Mouse (Mus musculus) embryonic facial prominence, embryonic 10.5 days (tissue): ENCODE data around the gene R3hdm2. TPM values are rescaled to one million over a fixed set of nuclear protein-coding genes. Genes with fewer than 3 reads are reported as not detected.

Source experiments
- DNase-seq: peaks from one replicate; pipeline ENCODE4 v3.0.0-alpha.2; 2017; ENCODE audit warnings: low spot score
- H3K27ac ChIP-seq: fragments of 300-500 bp; sonication (generic); replicated peaks from 2 replicates; pipeline ENCODE4 v1.5.1; 2016; ENCODE audit warnings: mild to moderate bottlenecking
- H3K27me3 ChIP-seq: fragments of 300-500 bp; sonication (generic); replicated peaks from 2 replicates; pipeline ENCODE4 v1.6.1; 2016; ENCODE audit warnings: low read depth, mild to moderate bottlenecking; ENCODE audit not compliant: poor library complexity, severe bottlenecking
- H3K36me3 ChIP-seq: fragments of 300-500 bp; sonication (generic); replicated peaks from 2 replicates; pipeline ENCODE4 v1.6.1; 2016; ENCODE audit warnings: mild to moderate bottlenecking, moderate library complexity
- H3K4me1 ChIP-seq: fragments of 300-500 bp; sonication (generic); 2 replicates; pipeline ENCODE4 v1.6.1; 2016
- H3K4me3 ChIP-seq: fragments of 300-500 bp; sonication (generic); 2 replicates; pipeline ENCODE4 v1.5.1; 2016; ENCODE audit warnings: mild to moderate bottlenecking, moderate library complexity
- H3K9me3 ChIP-seq: fragments of 300-500 bp; sonication (generic); 2 replicates; pipeline ENCODE4 v1.6.1; 2016; ENCODE audit warnings: mild to moderate bottlenecking
- WGBS: fragments of 180-500 bp; shearing (Covaris S2); methylation state at CpG from one replicate; pipeline ENCODE4 v1.1.7; 2016; 5-methylcytosine and 5-hydroxymethylcytosine counted together
- polyA plus RNA-seq: library from polyadenylated mRNA; unstranded; fragments of >200 nt; fragmentation: Nextera tagmentation; extraction: Ambion mirVana; gene quantifications from 2 replicates; pipeline ENCODE4 v1.2.1, GENCODE M21; 2016

The R3hdm2 gene
- polyA plus RNA-seq, 1 experiment from 2014 or later, result 41.9 TPM

DNA sequence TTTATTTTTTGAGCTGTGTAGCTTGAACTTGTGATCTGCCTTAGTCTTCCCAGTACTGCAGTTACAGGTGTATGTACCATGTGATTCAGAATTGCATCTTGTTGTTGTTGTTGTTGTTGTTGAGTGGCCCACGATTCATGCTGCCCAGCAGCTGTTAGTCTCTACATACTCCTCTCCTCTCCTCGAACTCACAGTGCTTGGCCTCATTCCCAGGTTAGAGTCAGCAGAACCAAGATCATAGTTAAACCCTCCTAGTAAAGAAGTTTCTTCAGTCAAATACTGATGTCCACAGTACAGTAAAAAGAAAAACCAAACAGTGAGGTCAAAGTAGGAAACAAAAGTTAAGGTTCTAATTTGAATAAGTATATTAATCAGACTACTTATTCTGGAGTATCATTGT, 32.6 kb downstream of the R3hdm2 start:
- Histone ChIP-seq H3K9me3 (no peaks in the 10 kb centered on the region), H3K27ac (no peak overlapping the region), H3K4me3 (no peak overlapping the region), H3K27me3 (no peaks in the 10 kb centered on the region), H3K4me1 (peaks cover 9% of the 10 kb centered on the region), H3K36me3 (peaks cover 15% of the 10 kb centered on the region; the same call in 1 of the 2 replicates)
- 87% methylated on average over 2 of the region's 2 CpGs for WGBS
- no peak for DNase-seq

DNA sequence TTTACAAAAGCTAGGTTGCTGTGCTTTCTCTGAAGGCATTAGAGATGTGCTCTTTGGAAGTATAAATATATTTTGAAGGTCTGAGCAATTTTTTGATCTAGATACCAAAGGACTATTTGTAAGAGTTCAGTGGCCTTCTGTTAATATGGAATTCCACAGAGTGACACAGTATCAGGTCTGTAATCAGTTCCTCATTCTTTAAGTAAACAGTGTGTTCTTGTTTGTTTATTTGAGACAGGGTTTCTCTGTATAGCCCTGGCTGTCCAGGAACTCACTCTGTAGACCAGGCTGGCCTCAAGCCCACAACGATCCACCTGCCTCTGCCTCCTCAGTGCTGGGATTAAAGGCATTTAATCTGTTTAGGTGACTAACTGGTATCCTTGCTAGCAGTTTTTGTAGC, 33.5 kb downstream of the R3hdm2 start:
- no peak overlapping the region for H3K4me3 ChIP-seq
- peaks cover 9% of the 10 kb centered on the region for H3K4me1 ChIP-seq
- no peak for DNase-seq
- H3K27me3 ChIP-seq, result no peaks in the 10 kb centered on the region
- peaks cover 11% of the 10 kb centered on the region; the same call in 1 of the 2 replicates for H3K36me3 ChIP-seq
- no peak overlapping the region for H3K27ac ChIP-seq
- 72% methylated on average over 1 of the region's 1 CpGs for WGBS
- H3K9me3 ChIP-seq, result no peaks in the 10 kb centered on the region

DNA sequence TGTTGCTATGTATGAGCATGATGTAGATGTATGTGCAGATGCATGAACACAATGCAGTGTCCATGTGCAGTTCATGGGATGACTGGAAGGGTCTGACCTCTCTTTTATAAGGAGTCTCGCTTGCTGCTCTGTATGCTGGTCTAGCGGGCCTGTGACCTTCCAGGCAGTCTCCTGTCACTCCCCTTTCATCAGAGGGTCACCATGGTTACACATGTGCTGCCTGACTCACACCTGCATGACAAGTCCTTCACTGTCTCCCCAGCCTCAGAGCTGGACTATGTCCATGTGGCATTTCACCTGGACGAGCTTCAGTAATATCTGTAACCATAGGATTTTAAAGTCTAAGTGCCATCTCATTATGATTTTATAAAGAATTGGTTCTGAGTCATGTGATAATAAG, 34.0 kb downstream of the R3hdm2 start:
- no peak overlapping the region for H3K27ac ChIP-seq
- DNase-seq, result no peak
- H3K4me3 ChIP-seq, result no peak overlapping the region
- H3K27me3 ChIP-seq, result no peaks in the 10 kb centered on the region
- 83% methylated on average over 3 of the region's 3 CpGs for WGBS
- H3K9me3 ChIP-seq, result no peaks in the 10 kb centered on the region
- peaks cover 11% of the 10 kb centered on the region for H3K4me1 ChIP-seq
- peaks cover 11% of the 10 kb centered on the region; the same call in 1 of the 2 replicates for H3K36me3 ChIP-seq

DNA sequence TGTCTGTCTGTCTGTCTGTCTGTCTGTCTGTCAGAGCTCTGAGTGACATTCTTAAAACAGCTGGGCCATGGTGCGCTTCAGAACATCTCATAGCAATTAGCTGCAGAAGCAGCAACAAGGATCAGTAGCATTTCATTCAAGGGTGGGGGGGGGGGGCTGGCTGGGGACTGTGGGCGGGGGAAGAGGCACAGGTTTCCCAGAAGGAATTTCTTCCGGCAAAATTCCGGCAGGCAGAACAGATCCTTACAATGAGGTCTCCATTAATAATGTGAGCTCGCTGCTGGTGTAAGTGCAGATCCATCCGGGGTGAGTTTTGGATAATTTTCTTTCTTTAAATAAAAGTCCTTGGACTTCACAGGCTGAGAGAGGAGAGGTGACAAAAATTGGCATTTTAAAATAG, 40.0 kb downstream of the R3hdm2 start:
- no peaks in the 10 kb centered on the region for H3K27me3 ChIP-seq
- peak overlapping the region; percentile 31 for H3K4me3 ChIP-seq
- DNase-seq, result peak; percentile 39
- H3K27ac ChIP-seq, result no peak overlapping the region
- no peaks in the 10 kb centered on the region for H3K9me3 ChIP-seq
- 9% methylated on average over 6 of the region's 6 CpGs for WGBS
- H3K4me1 ChIP-seq, result peaks cover 49% of the 10 kb centered on the region
- H3K36me3 ChIP-seq, result 0 out of 2 replicates have a peak, but pooled peaks cover under 1% of the 10 kb centered on the region

DNA sequence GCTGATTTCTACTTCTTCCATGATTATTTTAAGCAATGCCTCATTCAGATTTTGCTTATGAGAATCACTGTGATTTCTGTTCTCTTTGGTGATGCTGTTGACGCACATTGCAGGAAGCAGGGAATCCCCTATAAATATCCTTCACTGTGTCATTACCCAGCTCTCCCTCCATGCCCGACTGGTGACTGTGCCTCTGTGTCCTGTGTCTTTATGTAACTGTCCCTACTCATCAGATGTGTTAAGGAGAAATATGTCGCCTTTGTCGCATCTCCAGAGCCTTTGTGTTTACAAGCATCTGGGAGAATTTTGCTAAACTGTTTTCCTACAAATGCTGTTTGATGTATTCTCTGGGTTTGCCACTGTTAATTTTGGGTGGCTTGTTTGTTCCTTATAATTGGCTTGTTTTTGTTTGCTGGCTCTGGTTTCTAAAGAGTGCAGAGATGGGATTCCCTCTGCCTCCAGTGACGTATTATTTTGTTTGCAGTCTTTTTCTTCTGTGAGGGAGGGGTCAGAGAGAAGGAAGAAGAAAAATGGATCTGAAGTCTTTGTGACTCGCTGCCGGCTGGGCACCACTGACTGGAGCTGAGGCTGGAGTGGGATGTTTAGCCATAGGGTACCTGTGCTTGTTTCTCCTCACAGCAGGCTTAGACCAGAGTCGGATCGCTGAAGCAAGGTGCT, 40.7 kb downstream of the R3hdm2 start:
- peaks cover 56% of the 10 kb centered on the region for H3K4me1 ChIP-seq

DNA sequence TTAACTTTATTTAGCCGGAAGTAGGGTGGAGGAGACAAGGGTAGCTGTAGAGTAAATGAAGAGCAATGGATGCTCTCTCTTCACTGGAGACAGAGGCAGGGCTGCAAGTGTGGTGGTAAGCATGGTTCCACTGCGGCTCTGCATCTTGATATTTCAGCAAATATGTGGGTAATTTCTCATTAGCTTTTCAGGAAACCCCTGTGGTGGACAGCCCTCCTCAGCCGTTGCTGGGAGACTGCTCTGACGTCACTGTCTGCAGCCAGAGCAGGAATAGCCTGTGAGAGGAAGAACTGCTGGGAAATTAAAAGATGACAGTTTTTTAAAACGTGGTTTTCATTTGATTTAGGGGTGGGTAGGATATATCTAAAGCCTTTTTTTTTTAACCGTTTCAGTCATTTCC, 41.9 kb downstream of the R3hdm2 start:
- peaks cover 67% of the 10 kb centered on the region for H3K4me1 ChIP-seq
- H3K27me3 ChIP-seq, result no peaks in the 10 kb centered on the region
- peak; percentile 74 for DNase-seq
- WGBS, result 28% methylated on average over 6 of the region's 6 CpGs
- H3K27ac ChIP-seq, result no peak overlapping the region
- H3K4me3 ChIP-seq, result peak overlapping the region; percentile 23; the same call in 1 of the 2 replicates
- H3K36me3 ChIP-seq, result no peaks in the 10 kb centered on the region
- no peaks in the 10 kb centered on the region for H3K9me3 ChIP-seq

More for the DNA sequence above, 40.7 kb downstream of the R3hdm2 start:
- Histone ChIP-seq H3K36me3 (no peaks in the 10 kb centered on the region), H3K27me3 (no peaks in the 10 kb centered on the region), H3K27ac (0 out of 2 replicates have a peak overlapping the region, but pooled peaks have one; percentile 24), H3K9me3 (no peaks in the 10 kb centered on the region), H3K4me3 (no peak overlapping the region)
- WGBS, result 8% methylated on average over 9 of the region's 9 CpGs
- peak; percentile 18 for DNase-seq

DNA sequence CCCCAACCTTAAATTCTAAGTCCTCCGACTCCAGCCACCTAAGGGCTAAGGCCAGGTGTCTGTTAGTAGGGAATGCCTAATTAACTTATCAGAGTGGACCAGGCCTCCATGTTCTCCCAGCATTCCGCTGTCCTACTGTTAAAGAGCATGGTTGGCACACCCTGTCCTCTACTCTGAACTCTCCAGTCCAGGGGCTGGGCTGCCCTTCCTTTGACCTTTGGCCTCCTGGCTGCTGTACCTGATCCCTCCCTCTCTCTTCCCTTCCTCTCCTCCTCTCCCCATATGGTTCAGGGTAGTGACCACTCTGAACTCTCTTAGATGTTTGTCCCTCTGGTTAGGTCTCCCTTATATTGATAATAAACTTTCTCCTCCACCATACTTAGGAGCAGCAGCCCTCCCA, 45.7 kb downstream of the R3hdm2 start:
- Histone ChIP-seq H3K36me3 (peaks cover 10% of the 10 kb centered on the region; the same call in 1 of the 2 replicates), H3K4me3 (no peak overlapping the region), H3K27ac (no peak overlapping the region), H3K9me3 (no peaks in the 10 kb centered on the region), H3K4me1 (peaks cover 51% of the 10 kb centered on the region), H3K27me3 (no peaks in the 10 kb centered on the region)
- 80% methylated on average over 2 of the region's 2 CpGs for WGBS
- no peak for DNase-seq

DNA sequence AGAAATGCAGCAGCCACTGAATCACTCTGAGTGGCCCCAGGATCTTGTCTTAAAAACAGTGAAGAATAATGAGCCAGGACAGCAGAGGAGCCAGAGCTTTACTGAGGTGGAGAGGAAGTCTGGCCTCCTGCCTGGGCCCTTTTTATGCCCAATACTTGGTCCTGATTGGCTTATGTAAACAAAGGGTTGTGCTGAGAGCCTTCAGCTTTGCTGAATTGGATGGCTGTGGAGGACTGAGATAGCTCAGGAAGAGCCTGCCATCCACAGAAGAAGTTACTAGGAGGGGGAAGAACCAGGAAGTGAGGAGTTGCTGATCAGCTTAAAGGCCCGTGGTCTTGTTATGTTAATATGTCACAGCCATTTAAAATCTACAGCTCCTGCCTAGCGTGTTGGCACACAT, 46.5 kb downstream of the R3hdm2 start:
- DNase-seq, result no peak
- Histone ChIP-seq H3K4me1 (peaks cover 42% of the 10 kb centered on the region), H3K36me3 (peaks cover 13% of the 10 kb centered on the region; the same call in 1 of the 2 replicates), H3K27me3 (no peaks in the 10 kb centered on the region), H3K4me3 (no peak overlapping the region), H3K27ac (peak overlapping the region; percentile 66), H3K9me3 (no peaks in the 10 kb centered on the region)
- 27% methylated on average over 2 of the region's 2 CpGs for WGBS

DNA sequence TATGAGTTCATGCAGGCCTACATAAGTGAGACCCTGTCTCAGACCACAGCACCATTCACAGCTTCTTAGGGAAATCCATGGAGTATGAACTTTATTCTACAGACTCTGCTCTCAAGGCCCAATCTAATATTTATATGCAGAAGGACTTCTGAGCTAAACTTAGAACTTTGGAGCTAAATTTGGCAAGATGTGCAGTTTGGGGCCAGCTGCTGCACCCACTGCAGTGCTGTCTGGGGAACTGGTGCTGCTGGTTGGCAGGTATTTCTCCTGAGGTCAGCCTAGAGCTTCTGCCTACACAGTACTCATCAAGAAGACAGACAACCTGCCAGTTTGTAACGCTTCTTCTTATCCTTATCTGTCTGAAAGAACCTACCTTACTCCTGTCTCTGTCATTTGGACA, 47.0 kb downstream of the R3hdm2 start:
- Histone ChIP-seq H3K36me3 (peaks cover 15% of the 10 kb centered on the region; the same call in 1 of the 2 replicates), H3K27ac (0 out of 2 replicates have a peak overlapping the region, but pooled peaks have one; percentile 66), H3K9me3 (no peaks in the 10 kb centered on the region), H3K27me3 (no peaks in the 10 kb centered on the region), H3K4me1 (peaks cover 38% of the 10 kb centered on the region), H3K4me3 (no peak overlapping the region)
- WGBS, result 84% methylated on average over 1 of the region's 1 CpGs
- DNase-seq, result no peak

DNA sequence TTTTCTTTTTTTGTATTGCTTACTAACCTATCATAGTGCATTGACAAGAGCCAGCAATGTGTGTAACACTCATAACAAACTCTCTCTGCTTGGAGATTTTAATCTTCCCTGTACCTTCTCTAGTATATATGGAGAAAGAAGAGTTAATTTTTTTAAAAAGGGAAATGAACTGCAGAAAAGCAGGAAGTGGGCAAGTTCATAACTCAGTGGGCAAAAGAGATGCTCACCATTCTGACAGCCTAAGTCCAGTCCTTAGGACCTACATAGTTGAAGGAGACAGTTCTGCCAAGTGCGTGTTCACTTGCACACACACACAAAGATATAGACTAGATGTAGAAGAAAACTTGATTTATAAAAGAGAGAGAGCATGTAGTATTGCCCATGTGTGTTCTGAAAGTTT, 47.9 kb downstream of the R3hdm2 start:
- 96% methylated on average over 1 of the region's 1 CpGs for WGBS
- no peak overlapping the region for H3K4me3 ChIP-seq
- no peak overlapping the region for H3K27ac ChIP-seq
- peaks cover 15% of the 10 kb centered on the region; the same call in 1 of the 2 replicates for H3K36me3 ChIP-seq
- no peak for DNase-seq
- H3K4me1 ChIP-seq, result peaks cover 29% of the 10 kb centered on the region
- H3K9me3 ChIP-seq, result no peaks in the 10 kb centered on the region
- H3K27me3 ChIP-seq, result no peaks in the 10 kb centered on the region

DNA sequence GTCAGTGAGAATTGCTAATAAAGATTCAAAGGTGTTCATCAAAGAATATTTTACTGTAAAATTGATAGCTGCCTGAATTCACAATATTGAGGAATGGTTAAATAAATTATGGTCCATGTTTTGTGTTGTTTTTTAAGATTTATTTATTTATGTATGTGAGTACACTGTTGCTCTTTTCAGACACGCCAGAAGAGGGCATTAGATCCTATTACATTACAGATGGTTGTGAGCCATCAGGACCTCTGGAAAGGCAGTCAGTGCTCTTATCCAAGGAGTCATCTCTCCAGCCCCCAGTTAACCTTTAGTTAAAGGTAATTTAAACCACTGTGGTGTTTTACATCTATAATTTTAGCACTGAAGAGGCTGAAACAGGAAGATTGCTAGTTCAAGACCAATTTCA, 49.4 kb downstream of the R3hdm2 start:
- DNase-seq, result no peak
- no peak overlapping the region for H3K4me3 ChIP-seq
- H3K36me3 ChIP-seq, result peaks cover 15% of the 10 kb centered on the region; the same call in 1 of the 2 replicates
- H3K27ac ChIP-seq, result no peak overlapping the region
- H3K27me3 ChIP-seq, result no peaks in the 10 kb centered on the region
- H3K4me1 ChIP-seq, result peaks cover 25% of the 10 kb centered on the region
- 62% methylated on average over 1 of the region's 1 CpGs for WGBS
- no peaks in the 10 kb centered on the region for H3K9me3 ChIP-seq

DNA sequence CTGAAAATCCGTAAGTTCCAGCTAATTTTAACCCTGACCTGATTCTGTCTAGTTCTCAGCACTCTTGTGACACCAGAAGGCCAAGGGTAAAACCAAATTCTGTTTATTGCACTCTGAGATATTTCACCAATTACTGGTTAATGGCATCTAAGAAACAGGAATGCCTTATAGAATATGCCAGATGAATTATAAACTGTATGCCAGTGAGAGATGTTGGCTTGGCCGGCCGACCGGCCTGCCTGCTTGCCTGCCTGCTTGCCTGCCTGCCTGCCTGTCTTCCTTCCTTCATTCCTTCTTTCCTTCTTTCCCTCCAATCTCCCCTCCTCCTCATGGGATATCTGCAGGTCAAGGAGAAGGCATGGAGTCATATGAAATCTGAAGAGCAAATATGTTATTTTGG, 52.3 kb downstream of the R3hdm2 start:
- WGBS, result 93% methylated on average over 4 of the region's 4 CpGs
- Histone ChIP-seq H3K27ac (no peak overlapping the region), H3K27me3 (no peaks in the 10 kb centered on the region), H3K4me1 (no peaks in the 10 kb centered on the region), H3K9me3 (no peaks in the 10 kb centered on the region), H3K36me3 (peaks cover 22% of the 10 kb centered on the region; the same call in 1 of the 2 replicates), H3K4me3 (no peak overlapping the region)
- DNase-seq, result no peak
